Mouse (Mus musculus): ENCODE measurements around the gene Def6.

GRCm38 (mm10) chr17:28216791-28217190 is 9.2 kb downstream of the Def6 start:
- TF ChIP-seq CTCF (conservative IDR thresholded peaks at IDR 0.05; ENCODE audit: low read length) (no peak), POU5F1 (IDR thresholded peaks at IDR 0.05; ENCODE audit: borderline replicate concordance, low read length) (no peak), NANOG (IDR thresholded peaks at IDR 0.05; ENCODE audit: borderline replicate concordance, low read length) (no peak)
